Mouse (Mus musculus) gastrocnemius, postnatal 14 days (tissue): ENCODE data around the gene E030025P04Rik. TPM values are rescaled to one million over a fixed set of nuclear protein-coding genes. Genes with fewer than 3 reads are reported as not detected.

Source experiments
- DNase-seq: peaks from one replicate; pipeline ENCODE4 v3.0.0; 2021; ENCODE audit warnings: mixed read lengths
- intact Hi-C: fragments of 180-260 bp; cut with DNase I; formaldehyde crosslinking; loops from one replicate; pipeline ENCODE4 v1.15.1; 2025; ENCODE audit warnings: low total_unique reads
- total RNA-seq, 2 experiments: library from RNA; stranded (reverse); gene quantifications; 2 replicates each; pipeline ENCODE4 v1.2.3; 2021

Gene E030025P04Rik
- total RNA-seq, 2 experiments from 2014 or later, result not detected

DNA sequence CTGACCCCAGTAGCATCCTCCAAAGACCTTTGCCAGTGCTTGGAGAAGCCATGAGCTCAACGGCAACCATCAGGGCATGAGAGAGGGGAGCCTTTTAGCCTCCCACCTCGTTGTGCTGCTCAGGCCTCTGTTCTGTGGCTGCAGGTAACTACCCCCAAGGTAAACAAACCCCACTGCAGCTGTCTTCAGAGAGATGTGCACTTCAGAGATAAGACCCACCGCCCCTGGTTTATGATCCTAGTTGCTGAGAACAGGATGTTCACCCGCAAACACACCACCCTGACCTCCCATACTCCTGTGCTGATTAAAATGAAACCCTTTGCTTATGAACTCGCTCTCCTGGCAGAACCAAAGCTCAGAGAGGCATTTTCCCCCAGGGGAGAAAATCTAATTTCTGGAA, 38.0 kb downstream of the E030025P04Rik start:
- DNase-seq, result no peak
- intact Hi-C loops, result no loop called here

DNA sequence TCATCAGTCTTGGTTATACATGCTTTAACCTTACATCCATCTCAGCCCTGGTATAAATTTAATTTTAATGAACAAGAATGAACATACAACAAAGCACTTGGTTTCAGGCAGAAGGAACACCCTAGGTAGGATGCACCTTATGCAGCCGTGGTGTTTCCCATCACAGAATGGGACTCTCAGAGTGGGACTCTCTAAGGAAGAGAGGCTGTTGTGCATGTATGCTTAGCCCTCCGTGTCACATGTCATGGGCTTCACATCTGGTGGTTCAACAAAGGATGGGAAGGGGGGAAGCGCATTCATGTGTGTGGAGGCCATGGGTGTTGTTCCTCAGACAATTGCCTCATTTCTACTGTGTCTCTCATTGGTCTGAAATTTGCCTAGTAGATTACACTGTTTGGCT, 40.8 kb downstream of the E030025P04Rik start:
- no peak for DNase-seq
- intact Hi-C loops, result no loop called here

DNA sequence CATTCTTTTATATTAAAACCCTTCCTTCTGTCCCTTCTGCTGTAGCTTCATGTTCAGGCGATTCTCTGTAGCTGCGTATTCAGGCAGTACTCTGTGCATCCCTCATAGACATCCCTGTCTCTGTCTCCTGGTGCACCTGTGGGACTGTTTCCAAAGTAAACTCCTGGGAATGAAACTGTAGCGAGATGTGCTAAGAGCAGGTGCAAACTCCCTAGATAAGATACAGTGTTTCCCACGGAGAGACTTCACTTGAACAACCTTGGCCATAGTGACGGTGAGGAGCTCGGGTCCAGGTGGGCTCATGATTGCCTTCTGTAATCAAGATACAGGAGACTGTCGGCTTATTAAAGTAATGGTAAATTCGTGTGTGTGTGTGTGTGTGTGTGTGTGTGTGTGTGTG, 41.5 kb downstream of the E030025P04Rik start:
- DNase-seq, result no peak
- intact Hi-C loops, result no loop called here

DNA sequence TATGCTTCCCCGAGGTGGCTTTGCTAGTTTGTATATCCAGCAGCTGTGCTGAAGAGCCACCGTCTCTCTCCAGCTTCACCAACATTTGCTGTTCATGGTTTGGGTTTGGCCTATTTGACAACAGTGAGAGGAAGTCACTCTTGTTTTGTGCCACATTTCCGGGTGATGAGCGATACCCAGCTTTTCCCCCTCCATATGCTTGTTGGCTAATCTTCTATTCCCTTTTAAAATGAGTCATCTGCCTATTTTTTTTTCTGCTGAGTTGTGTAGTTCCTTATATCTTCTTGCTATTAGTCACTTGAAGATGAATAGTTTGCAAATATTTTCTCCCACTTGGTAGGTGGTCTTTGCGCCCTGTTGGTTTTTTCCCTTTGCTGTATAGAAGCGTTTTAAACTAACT, 43.9 kb downstream of the E030025P04Rik start:
- intact Hi-C loops, result no loop called here
- DNase-seq, result no peak

DNA sequence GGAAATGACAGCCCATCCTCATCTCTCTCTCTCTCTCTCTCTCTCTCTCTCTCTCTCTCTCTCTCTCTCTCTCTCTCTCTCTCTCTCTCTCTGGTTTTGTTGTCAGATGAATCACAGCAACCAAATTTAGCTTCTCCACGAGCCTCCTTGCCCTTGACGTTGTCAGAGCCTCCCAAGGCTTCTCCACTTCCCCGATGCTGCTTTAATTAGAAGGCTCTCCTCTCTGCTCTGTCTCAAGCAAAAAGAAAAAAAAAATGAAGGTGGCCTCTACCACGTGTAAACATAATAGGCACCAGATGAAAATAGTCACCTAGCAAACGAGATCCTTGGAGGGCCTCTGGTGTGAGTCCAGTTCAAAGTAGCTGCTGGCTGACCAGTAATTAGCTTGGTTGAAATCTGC, 52.3 kb downstream of the E030025P04Rik start:
- no peak for DNase-seq
- intact Hi-C loops, result no loop called here

Other genes with a start within 250 kb of the E030025P04Rik start
- gene Axin2, start 224.0 kb downstream of the E030025P04Rik start, total RNA-seq, result 1 to 10 TPM; 8.3 to 8.5 TPM
- gene Rgs9, start 153.8 kb upstream of the E030025P04Rik start, total RNA-seq, result under 1 TPM; 0.11 to 0.31 TPM
- 10 to 100 TPM; 27.1 to 29.7 TPM for gene Gna13, start 218.5 kb upstream of the E030025P04Rik start, total RNA-seq